Mouse (Mus musculus) heart, adult 2 months (tissue): ENCODE results near the gene Wdr24.

Experiments
- CTCF ChIP-seq: fragments of 200-600 bp; IDR thresholded peaks from 2 replicates; pipeline ENCODE4 v1.8.1; 2022; ENCODE audit warnings: antibody characterized with exemption, mild to moderate bottlenecking, moderate library complexity
- POLR2A ChIP-seq: fragments of 200-500 bp; IDR thresholded peaks from 2 replicates; pipeline ENCODE4 v1.6.1; 2011; ENCODE audit warnings: mild to moderate bottlenecking, low read depth, low read length, control low read depth; ENCODE audit not compliant: insufficient read depth

DNA sequence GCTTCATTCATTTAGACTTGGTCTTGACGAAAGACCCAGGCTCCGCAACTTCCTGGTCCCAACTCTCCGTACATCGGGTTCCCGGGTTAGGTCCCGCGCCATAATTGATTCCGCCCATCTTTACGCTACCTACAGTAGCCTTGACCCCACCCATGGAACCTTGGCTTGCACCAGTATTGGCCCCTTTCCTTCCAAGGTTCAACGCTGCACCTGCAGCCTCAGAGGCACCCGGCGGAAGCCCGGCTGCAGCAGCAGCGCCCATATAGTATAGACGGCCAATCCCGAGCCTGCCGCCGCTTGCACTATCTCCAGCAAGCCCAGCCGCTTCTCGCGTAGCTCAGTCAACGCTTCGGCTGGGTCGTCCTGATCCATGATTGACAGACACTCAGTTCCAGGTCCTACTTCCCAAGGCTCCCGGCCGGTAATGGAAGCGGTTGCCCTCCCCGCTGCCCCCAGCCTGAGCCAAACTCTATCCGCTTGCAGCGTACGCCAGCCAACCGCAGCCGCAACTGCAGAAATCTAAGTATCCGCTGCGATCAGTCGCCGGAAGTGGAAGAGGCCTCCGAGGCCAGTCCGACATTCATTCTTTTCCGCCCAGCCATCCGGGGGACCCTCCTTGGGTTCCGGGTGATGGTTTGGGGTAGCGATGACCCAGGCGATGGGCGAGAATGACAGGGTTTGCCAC is 31.4 kb upstream of the Wdr24 start:
- no peak for TF ChIP-seq CTCF
- TF ChIP-seq POLR2A: peak; percentile 79
